26 mouse cellular contexts compared by ENCODE assay signal in the genomic region with DNA sequence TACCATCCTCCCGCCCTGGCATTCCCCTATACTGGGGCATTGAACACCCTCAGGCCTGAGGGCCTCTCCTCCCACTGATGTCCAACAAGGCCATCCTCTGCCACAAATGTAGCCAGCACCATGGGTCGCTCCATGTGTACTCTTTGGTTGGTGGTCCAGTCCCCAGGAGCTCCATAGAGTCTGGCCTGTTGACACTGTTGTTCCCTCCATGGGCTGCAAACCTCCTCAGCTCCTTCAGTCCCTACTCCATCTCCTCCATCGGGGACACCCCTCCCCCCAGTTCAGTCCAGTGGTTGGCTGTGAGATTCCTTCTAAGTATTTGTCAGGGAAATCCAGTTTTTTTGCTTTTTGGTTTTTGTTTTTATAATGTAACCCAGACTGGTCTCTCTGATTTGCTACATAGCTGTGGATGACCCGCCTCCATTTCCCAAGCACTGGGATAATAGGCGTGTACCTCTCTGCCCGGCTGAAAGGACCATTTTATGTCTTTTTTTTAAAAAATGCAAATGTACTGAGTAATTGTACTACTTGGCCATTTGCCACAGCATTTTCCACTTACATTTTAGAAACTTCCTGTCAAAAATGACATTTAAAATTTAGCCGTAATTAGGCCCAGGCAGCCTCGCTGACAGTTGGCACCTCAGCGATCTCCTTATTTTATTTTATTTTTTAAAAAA. TPM values are rescaled to one million over a fixed set of nuclear protein-coding genes. Genes with fewer than 3 reads are reported as not detected.
DNase-seq lines count a peak whose midpoint lies in the region; ATAC-seq and TF ChIP-seq lines count a peak whose summit lies in the region.
"Had no signal": no experiment of that assay in that cellular context is flagged by ENCODE, and none has a peak within 500 bp of the region (broad histone marks: within the 10 kb centered on the region; RNA-seq: fewer than 3 reads in every experiment).

No protein-coding gene starts in this region.

- no peak for ATAC-seq in hindbrain, postnatal 0 days
- ATAC-seq in hindbrain, embryonic 13.5 days (ENCODE audit: low FRiP score): no peak
- no peak for ATAC-seq in stomach, postnatal 0 days (ENCODE audit: low FRiP score, low TSS enrichment)
- ATAC-seq: hindbrain, embryonic 16.5 days; Patski had no signal

- H3K4me3 ChIP-seq in hindbrain, postnatal 0 days (ENCODE audit: low read length): no peak overlapping the region
- H3K4me3 ChIP-seq in hindbrain, embryonic 13.5 days: no peak overlapping the region
- no peak overlapping the region for H3K4me3 ChIP-seq in stomach, postnatal 0 days (ENCODE audit: low read depth, low read length)
- H3K4me3 ChIP-seq: erythroblast, embryonic 14.5 days; heart, embryonic 12.5 days had no signal

- no peak overlapping the region for H3K9ac ChIP-seq in hindbrain, postnatal 0 days (replicated peaks; ENCODE audit: low read length)
- no peak overlapping the region for H3K9ac ChIP-seq in hindbrain, embryonic 13.5 days
- H3K9ac ChIP-seq in stomach, postnatal 0 days (ENCODE audit: low read length): no peak overlapping the region
- H3K9ac ChIP-seq: heart, embryonic 12.5 days had no signal

- peak; percentile 6 for DNase-seq in hindbrain, postnatal 0 days (ENCODE audit: low spot score)
- peak; percentile 80 for DNase-seq in 416B (ENCODE audit: low read depth)
- peak; percentile 91 for DNase-seq in NIH3T3 (ENCODE audit: low read depth)
- DNase-seq in induced T-regulatory cell, adult 2 months (ENCODE audit: low read depth): peak; percentile 49
- DNase-seq in stomach, postnatal 0 days (ENCODE audit: low spot score): no peak
- DNase-seq in gastrocnemius, postnatal 4 days (ENCODE audit: low spot score in 2 of 2): no peak
- DNase-seq: cerebellum, adult 9-11 months; embryo, embryonic 11 days; heart, postnatal 36 days; kidney, adult 2 months; kidney, postnatal 36 days; midbrain, embryonic 14.5 days; retina, postnatal 1 day; thymus, adult 18-20 months had no signal

- no peaks in the 10 kb centered on the region for H3K27me3 ChIP-seq in hindbrain, postnatal 0 days (ENCODE audit: insufficient read depth, low read length)
- no peaks in the 10 kb centered on the region for H3K27me3 ChIP-seq in hindbrain, embryonic 13.5 days
- no peaks in the 10 kb centered on the region for H3K27me3 ChIP-seq in stomach, postnatal 0 days (ENCODE audit: control insufficient read depth, insufficient read depth, low read length)
- H3K27me3 ChIP-seq: heart, embryonic 12.5 days; Patski had no signal

- H3K9me3 ChIP-seq in hindbrain, postnatal 0 days (ENCODE audit: low read length): no peaks in the 10 kb centered on the region
- H3K9me3 ChIP-seq in hindbrain, embryonic 13.5 days: no peaks in the 10 kb centered on the region
- H3K9me3 ChIP-seq in stomach, postnatal 0 days (ENCODE audit: control insufficient read depth, low read length): no peaks in the 10 kb centered on the region
- H3K9me3 ChIP-seq: heart, embryonic 12.5 days had no signal

- H3K4me2 ChIP-seq in hindbrain, postnatal 0 days (ENCODE audit: low read depth, low read length): no peak overlapping the region
- H3K4me2 ChIP-seq in hindbrain, embryonic 13.5 days: no peak overlapping the region
- no peak overlapping the region for H3K4me2 ChIP-seq in stomach, postnatal 0 days (replicated peaks; ENCODE audit: low read depth)
- H3K4me2 ChIP-seq: heart, embryonic 12.5 days had no signal

- H3K4me1 ChIP-seq in hindbrain, postnatal 0 days (ENCODE audit: insufficient read depth, low read length): no peaks in the 10 kb centered on the region
- no peaks in the 10 kb centered on the region for H3K4me1 ChIP-seq in hindbrain, embryonic 13.5 days (replicated peaks)
- H3K4me1 ChIP-seq in stomach, postnatal 0 days (replicated peaks; ENCODE audit: control insufficient read depth, insufficient read depth): no peaks in the 10 kb centered on the region
- H3K4me1 ChIP-seq: heart, embryonic 12.5 days had no signal

- no peak overlapping the region for H3K27ac ChIP-seq in hindbrain, postnatal 0 days
- no peak overlapping the region for H3K27ac ChIP-seq in hindbrain, embryonic 13.5 days
- H3K27ac ChIP-seq in stomach, postnatal 0 days (replicated peaks): no peak overlapping the region

- no peaks in the 10 kb centered on the region for H3K36me3 ChIP-seq in hindbrain, postnatal 0 days (ENCODE audit: insufficient read depth, low read length)
- no peaks in the 10 kb centered on the region for H3K36me3 ChIP-seq in hindbrain, embryonic 13.5 days
- H3K36me3 ChIP-seq in stomach, postnatal 0 days (ENCODE audit: control insufficient read depth, insufficient read depth, low read length): no peaks in the 10 kb centered on the region
- H3K36me3 ChIP-seq: heart, embryonic 12.5 days had no signal

- no peak for TF ChIP-seq EP300 in stomach, postnatal 0 days (optimal IDR thresholded peaks at IDR 0.05)

- WGBS in hindbrain, postnatal 0 days: 70% methylated on average over 9 of the region's 9 CpGs
- 82% methylated on average over 9 of the region's 9 CpGs for WGBS in hindbrain, embryonic 13.5 days
- WGBS in stomach, postnatal 0 days: 77% methylated on average over 9 of the region's 9 CpGs

- no peak for TF ChIP-seq CTCF in hindbrain, postnatal 0 days (IDR thresholded peaks at IDR 0.05; ENCODE audit: low read depth)
- no peak for TF ChIP-seq CTCF in stomach, postnatal 0 days (IDR thresholded peaks at IDR 0.05; ENCODE audit: low read depth)

RNA-seq across cellular contexts. Expression of a gene that starts 19.7 kb away (rescaled TPM):
- 11.9 and 17.1 TPM in 2 replicates for total RNA-seq in hindbrain, postnatal 0 days (2014; rRNA removed)
- polyA plus RNA-seq in hindbrain, postnatal 0 days (2015; fragmentation: Nextera tagmentation; extraction: Ambion mirVana): 29.5 and 32.3 TPM in 2 replicates
- polyA plus RNA-seq in hindbrain, embryonic 13.5 days (2015; fragmentation: Nextera tagmentation; extraction: Ambion mirVana): 24.4 and 27.1 TPM in 2 replicates
- polyA plus RNA-seq in stomach, postnatal 0 days (2015; fragmentation: Nextera tagmentation; extraction: Ambion mirVana): 21.1 and 22.7 TPM in 2 replicates
- total RNA-seq in gastrocnemius, postnatal 4 days (2021): 1 to 10 TPM; 9.4 to 9.5 TPM

RNA-seq across cellular contexts. Expression of a gene that starts 22.4 kb away (rescaled TPM):
- total RNA-seq in hindbrain, postnatal 0 days (2014; rRNA removed): 9.1 and 9.7 TPM in 2 replicates
- 5.1 and 5.8 TPM in 2 replicates for polyA plus RNA-seq in hindbrain, postnatal 0 days (2015; fragmentation: Nextera tagmentation; extraction: Ambion mirVana)
- polyA plus RNA-seq in hindbrain, embryonic 13.5 days (2015; fragmentation: Nextera tagmentation; extraction: Ambion mirVana): 8.9 and 9.8 TPM in 2 replicates
- 11.0 and 11.8 TPM in 2 replicates for polyA plus RNA-seq in stomach, postnatal 0 days (2015; fragmentation: Nextera tagmentation; extraction: Ambion mirVana)
- 10 to 100 TPM; 18.2 to 20.7 TPM for total RNA-seq in gastrocnemius, postnatal 4 days (2021)

RNA-seq across cellular contexts. Expression of a gene that starts 47.3 kb away (rescaled TPM):
- not detected in 2 replicates for total RNA-seq in hindbrain, postnatal 0 days (2014; rRNA removed)
- polyA plus RNA-seq in hindbrain, postnatal 0 days (2015; fragmentation: Nextera tagmentation; extraction: Ambion mirVana): not detected in 2 replicates
- not detected in 2 replicates for polyA plus RNA-seq in hindbrain, embryonic 13.5 days (2015; fragmentation: Nextera tagmentation; extraction: Ambion mirVana)
- not detected in 2 replicates for polyA plus RNA-seq in stomach, postnatal 0 days (2015; fragmentation: Nextera tagmentation; extraction: Ambion mirVana)
- not detected for total RNA-seq in gastrocnemius, postnatal 4 days (2021)
- total RNA-seq: adrenal gland, postnatal 4 days; heart, postnatal 36 days; layer of hippocampus, postnatal 14 days; left cerebral cortex, postnatal 14 days; neutrophil, adult 5-6 weeks had no signal
- polyA plus RNA-seq: erythroblast, embryonic 14.5 days; heart, embryonic 12.5 days; hindbrain, embryonic 16.5 days; kidney, adult 2 months; limb, embryonic 14.5 days; liver, embryonic 16.5 days; midbrain, embryonic 14.5 days; Patski; small intestine, adult 2 months had no signal

Comparison
In these comparisons a context has a peak if more than half of its experiments do, and no peak if none do; other contexts are left out.
1. DNase-seq: peak in hindbrain, postnatal 0 days (single experiment), 416B (single experiment), NIH3T3 (single experiment) and induced T-regulatory cell, adult 2 months (single experiment); none in stomach, postnatal 0 days (single experiment) and gastrocnemius, postnatal 4 days (0 of 2).